Mouse (Mus musculus): ENCODE data around the gene Syngr3.

GRCm38 (mm10) chr17:24733434-24734050, 43.8 kb upstream of the Syngr3 start:
- TF ChIP-seq POLR2A (IDR thresholded peaks at IDR 0.05; ENCODE audit: borderline replicate concordance, low read depth, low read length) (no peak), CTCF (IDR thresholded peaks at IDR 0.05; ENCODE audit: low read depth, low read length) (no peak)
